Mouse (Mus musculus): ENCODE data around the gene Ulk3. TPM values are rescaled to one million over a fixed set of nuclear protein-coding genes. Genes with fewer than 3 reads are reported as not detected.

Gene Ulk3
- 12.6 and 15.1 TPM in 2 replicates for polyA plus RNA-seq (2014; fragmentation: Nextera tagmentation; extraction: Ambion mirVana)

DNA sequence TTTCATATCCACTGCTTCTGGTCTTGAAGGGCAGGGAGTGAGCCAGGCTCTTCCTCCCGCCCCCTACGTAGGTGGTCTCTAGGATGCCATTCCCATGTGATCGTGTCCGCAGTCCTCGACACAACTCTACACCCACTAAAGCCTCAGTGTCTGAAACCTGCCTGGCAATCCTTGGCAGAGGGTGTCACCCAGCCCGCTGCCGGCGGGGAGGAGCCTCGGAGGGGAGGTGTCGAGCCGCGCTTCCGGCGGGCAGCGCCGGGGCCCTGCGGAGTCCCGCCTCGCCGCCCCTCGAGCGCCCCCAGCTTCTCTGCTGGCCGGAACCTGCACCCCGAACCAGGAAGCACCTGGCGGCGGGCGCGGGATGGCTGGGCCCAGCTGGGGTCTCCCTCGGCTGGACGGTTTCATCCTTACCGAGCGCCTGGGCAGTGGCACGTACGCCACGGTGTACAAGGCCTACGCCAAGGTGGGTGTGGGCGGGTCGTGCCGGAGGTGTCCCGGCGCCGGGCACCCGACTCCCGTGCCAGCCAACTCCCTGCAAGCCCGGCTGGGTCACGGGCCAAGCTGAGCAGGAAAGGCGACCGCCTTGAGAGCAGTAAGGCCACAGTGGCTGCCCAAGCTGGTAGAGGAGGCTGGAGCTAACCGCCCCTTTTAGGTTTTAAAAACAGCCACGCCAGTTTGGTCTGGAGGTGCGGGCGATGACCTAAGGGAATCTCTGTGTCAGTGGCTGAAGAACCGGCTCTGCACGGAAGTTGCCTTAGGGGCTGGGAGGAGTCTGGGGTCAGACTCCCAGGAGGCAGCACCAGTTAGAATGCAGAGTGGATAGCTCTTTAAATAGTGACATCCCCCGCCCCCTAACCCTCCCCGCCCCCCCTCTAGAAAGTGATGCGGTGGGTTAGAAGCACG lies at the start of gene Ulk3:
TSS of gene Ulk3 (plus strand) at position 229 of the 903 bp plus-strand sequence.
- peak; percentile 89 for ATAC-seq (replicated peaks; ENCODE audit: low FRiP score)
- DNase-seq (ENCODE audit: low spot score) = peak; percentile 88
- no peaks in the 10 kb centered on the region; the same call in 1 of the 2 replicates for H3K36me3 ChIP-seq (ENCODE audit: control insufficient read depth, insufficient read depth, low read length)

DNA sequence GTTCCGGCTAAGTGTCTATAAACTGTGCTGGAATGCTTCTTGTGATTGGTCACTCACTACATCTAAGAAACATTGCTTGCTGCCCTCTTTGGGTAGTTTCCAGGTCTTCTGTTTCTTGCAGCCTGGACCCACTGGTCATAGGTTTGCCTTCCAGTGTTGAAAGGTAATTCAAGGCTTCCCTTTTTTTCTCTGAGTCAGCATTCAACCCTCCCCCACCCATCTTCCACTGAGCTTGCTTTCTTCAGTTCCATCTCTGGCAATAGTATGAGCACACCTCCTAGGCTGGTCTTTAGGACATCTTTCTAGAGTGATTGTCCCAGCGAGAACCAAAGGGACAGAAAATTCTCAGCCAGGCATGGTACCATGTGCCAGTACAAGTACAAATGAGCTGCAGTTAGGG lies 49.7 kb upstream of the Ulk3 start:
- Histone ChIP-seq H3K36me3 (ENCODE audit: control insufficient read depth, insufficient read depth, low read length) (peaks cover 10% of the 10 kb centered on the region; the same call in 1 of the 2 replicates), H3K4me1 (replicated peaks; ENCODE audit: control insufficient read depth, insufficient read depth, low read length) (peaks cover 10% of the 10 kb centered on the region), H3K9ac (ENCODE audit: low read length) (no peak overlapping the region), H3K4me2 (ENCODE audit: low read depth, low read length, severe bottlenecking) (no peak overlapping the region), H3K4me3 (ENCODE audit: low read depth, low read length) (no peak overlapping the region), H3K9me3 (ENCODE audit: control insufficient read depth, low read length) (no peaks in the 10 kb centered on the region), H3K27ac (ENCODE audit: low read depth, low read length) (no peak overlapping the region), H3K27me3 (ENCODE audit: control insufficient read depth, insufficient read depth, low read length) (no peaks in the 10 kb centered on the region)
- DNase-seq (ENCODE audit: low spot score) (no peak), ATAC-seq (replicated peaks; ENCODE audit: low FRiP score) (no peak)
- WGBS = 89% methylated on average over 2 of the region's 2 CpGs

More for the DNA sequence above, at the start of gene Ulk3:
- peak within 1 kb of the TSS; percentile 97 for H3K4me2 ChIP-seq (ENCODE audit: low read depth, low read length, severe bottlenecking)
- peak within 1 kb of the TSS; percentile 73 for H3K4me3 ChIP-seq (ENCODE audit: low read depth, low read length)
- under 1% methylated on average over 58 of the region's 58 CpGs for whole genome bisulfite sequencing
- H3K9ac ChIP-seq (ENCODE audit: low read length) = peak within 1 kb of the TSS; percentile 79
- no peaks in the 10 kb centered on the region; the same call in 1 of the 2 replicates for H3K4me1 ChIP-seq (replicated peaks; ENCODE audit: control insufficient read depth, insufficient read depth, low read length)
- no peaks in the 10 kb centered on the region for H3K9me3 ChIP-seq (ENCODE audit: control insufficient read depth, low read length)
- H3K27me3 ChIP-seq (ENCODE audit: control insufficient read depth, insufficient read depth, low read length) = no peaks in the 10 kb centered on the region
- 0 out of 2 replicates have a peak within 1 kb of the TSS, but pooled peaks have one; percentile 37 for H3K27ac ChIP-seq (ENCODE audit: low read depth, low read length)

DNA sequence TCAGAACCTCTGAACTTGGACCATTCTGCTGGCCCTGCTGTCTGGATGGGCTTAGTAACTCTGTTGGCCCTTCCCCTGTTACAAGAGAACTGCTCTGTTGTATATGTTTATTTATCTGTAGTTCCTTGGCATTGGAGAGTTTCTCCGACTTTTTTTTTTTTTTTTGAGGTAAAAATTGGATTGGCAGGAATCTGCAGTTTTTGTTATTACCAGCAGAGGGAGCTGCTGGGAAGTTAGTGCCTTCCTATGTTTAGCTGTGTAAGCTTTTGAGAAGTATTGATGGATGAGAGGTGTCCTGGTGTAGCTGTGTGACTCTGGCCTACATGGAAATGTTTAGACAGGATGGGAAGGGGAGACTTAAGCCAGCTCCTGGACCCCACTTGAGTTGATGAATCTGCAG lies 47.9 kb upstream of the Ulk3 start:
- WGBS = 10% methylated on average over 1 of the region's 1 CpGs
- H3K36me3 ChIP-seq (ENCODE audit: control insufficient read depth, insufficient read depth, low read length) = peaks cover 13% of the 10 kb centered on the region; the same call in 1 of the 2 replicates

DNA sequence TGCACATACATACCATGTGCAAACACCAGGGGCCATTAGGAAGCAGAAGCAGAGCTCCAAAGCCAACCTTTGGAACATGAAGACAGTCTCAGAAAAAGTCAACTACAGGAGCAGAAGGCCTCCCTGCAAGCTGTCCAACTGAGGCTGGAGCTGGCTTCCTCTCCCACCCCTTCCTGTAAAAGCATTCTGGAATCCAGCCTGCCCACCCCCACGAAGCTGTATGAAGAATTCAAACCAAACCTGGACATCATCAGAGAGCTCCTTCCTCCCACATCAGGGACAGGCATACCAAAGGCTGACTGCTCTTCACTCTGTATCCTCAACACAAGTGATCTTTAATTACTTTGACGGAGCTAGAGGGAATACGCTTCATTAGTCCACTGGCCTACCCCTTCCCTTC lies 45.3 kb upstream of the Ulk3 start:
- Histone ChIP-seq H3K4me3 (ENCODE audit: low read depth, low read length) (no peak overlapping the region), H3K4me2 (ENCODE audit: low read depth, low read length, severe bottlenecking) (no peak overlapping the region), H3K9ac (ENCODE audit: low read length) (no peak overlapping the region), H3K36me3 (ENCODE audit: control insufficient read depth, insufficient read depth, low read length) (peaks cover 13% of the 10 kb centered on the region; the same call in 1 of the 2 replicates), H3K27me3 (ENCODE audit: control insufficient read depth, insufficient read depth, low read length) (no peaks in the 10 kb centered on the region), H3K27ac (ENCODE audit: low read depth, low read length) (no peak overlapping the region), H3K4me1 (replicated peaks; ENCODE audit: control insufficient read depth, insufficient read depth, low read length) (peaks cover under 1% of the 10 kb centered on the region; the same call in 1 of the 2 replicates), H3K9me3 (ENCODE audit: control insufficient read depth, low read length) (no peaks in the 10 kb centered on the region)
- DNase-seq (ENCODE audit: low spot score) (no peak), ATAC-seq (replicated peaks; ENCODE audit: low FRiP score) (no peak)
- WGBS = 79% methylated on average over 3 of the region's 3 CpGs

More for the DNA sequence above, 47.9 kb upstream of the Ulk3 start:
- Histone ChIP-seq H3K27ac (ENCODE audit: low read depth, low read length) (no peak overlapping the region), H3K4me3 (ENCODE audit: low read depth, low read length) (no peak overlapping the region), H3K4me1 (replicated peaks; ENCODE audit: control insufficient read depth, insufficient read depth, low read length) (peaks cover 10% of the 10 kb centered on the region), H3K9me3 (ENCODE audit: control insufficient read depth, low read length) (no peaks in the 10 kb centered on the region), H3K4me2 (ENCODE audit: low read depth, low read length, severe bottlenecking) (no peak overlapping the region), H3K9ac (ENCODE audit: low read length) (no peak overlapping the region), H3K27me3 (ENCODE audit: control insufficient read depth, insufficient read depth, low read length) (no peaks in the 10 kb centered on the region)
- DNase-seq (ENCODE audit: low spot score) (no peak), ATAC-seq (replicated peaks; ENCODE audit: low FRiP score) (no peak)

DNA sequence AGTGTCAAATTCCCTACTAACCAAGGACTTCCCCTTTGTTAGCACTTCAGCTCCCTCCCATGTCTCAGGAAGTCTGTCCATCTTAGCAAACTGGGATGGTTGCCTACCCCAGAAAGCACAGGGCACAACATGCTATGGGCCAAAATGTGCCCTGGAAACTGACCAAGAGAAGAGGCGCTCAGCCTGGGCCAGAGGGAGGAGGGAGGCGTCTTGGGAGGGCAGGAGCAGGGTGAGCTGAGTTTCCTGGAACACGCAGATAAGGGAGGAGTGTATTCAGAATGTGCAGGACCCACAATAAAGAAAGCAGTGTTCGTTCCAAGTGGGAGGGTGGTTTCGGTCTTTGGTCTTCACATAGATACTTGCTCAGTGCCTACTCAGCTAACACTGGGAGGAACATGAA lies 42.0 kb upstream of the Ulk3 start:
- Histone ChIP-seq H3K27ac (ENCODE audit: low read depth, low read length) (no peak overlapping the region), H3K9me3 (ENCODE audit: control insufficient read depth, low read length) (no peaks in the 10 kb centered on the region), H3K4me3 (ENCODE audit: low read depth, low read length) (no peak overlapping the region), H3K4me1 (replicated peaks; ENCODE audit: control insufficient read depth, insufficient read depth, low read length) (peaks cover 6% of the 10 kb centered on the region; the same call in 1 of the 2 replicates), H3K9ac (ENCODE audit: low read length) (no peak overlapping the region), H3K27me3 (ENCODE audit: control insufficient read depth, insufficient read depth, low read length) (no peaks in the 10 kb centered on the region), H3K4me2 (ENCODE audit: low read depth, low read length, severe bottlenecking) (no peak overlapping the region), H3K36me3 (ENCODE audit: control insufficient read depth, insufficient read depth, low read length) (peaks cover 13% of the 10 kb centered on the region; the same call in 1 of the 2 replicates)
- DNase-seq (ENCODE audit: low spot score) (no peak), ATAC-seq (replicated peaks; ENCODE audit: low FRiP score) (no peak)
- 88% methylated on average over 5 of the region's 5 CpGs for WGBS

DNA sequence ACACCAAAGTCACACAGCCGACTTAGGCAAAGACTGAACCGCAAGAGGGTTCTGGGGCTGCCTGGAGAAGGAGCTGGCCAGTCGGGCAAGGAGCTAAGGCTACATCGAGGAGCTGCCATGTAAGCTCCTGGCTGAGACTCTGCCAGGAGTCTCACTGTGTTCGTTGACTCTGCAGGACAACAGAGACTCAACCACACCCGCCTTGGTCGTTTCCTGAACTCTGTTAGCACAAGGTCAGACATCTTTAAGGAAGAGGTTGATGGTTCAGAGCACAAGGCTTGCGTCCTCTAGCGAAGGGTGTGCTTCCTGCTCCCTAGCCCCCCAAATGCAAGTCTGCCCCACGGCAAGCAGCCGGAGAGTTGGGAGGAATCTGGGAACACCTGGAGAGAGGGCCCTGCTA lies 41.4 kb upstream of the Ulk3 start:
- peaks cover 13% of the 10 kb centered on the region; the same call in 1 of the 2 replicates for H3K36me3 ChIP-seq (ENCODE audit: control insufficient read depth, insufficient read depth, low read length)

DNA sequence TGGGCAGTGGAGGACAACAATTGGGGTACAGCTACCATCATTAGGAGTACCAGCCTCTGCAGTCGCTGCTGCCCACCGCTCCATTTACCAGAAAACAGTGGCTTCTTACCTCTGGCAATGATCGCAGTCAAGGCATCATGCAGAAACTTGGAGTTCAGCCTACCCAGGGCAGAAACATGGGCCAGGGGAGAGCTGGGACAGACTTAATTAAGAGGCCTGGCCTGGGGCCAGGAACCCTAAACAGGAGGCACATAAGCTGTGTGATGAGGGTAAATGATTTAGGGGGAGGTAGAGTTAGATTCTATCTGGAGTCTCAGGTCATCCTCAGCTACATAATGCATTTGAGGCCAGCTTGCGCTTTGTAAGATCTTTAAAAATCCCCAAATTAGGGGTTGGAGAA lies 40.1 kb upstream of the Ulk3 start:
- H3K9ac ChIP-seq (ENCODE audit: low read length) = no peak overlapping the region
- ATAC-seq (replicated peaks; ENCODE audit: low FRiP score) = no peak

More for the DNA sequence above, 41.4 kb upstream of the Ulk3 start:
- Histone ChIP-seq H3K4me3 (ENCODE audit: low read depth, low read length) (no peak overlapping the region), H3K9ac (ENCODE audit: low read length) (no peak overlapping the region), H3K4me1 (replicated peaks; ENCODE audit: control insufficient read depth, insufficient read depth, low read length) (peaks cover 6% of the 10 kb centered on the region; the same call in 1 of the 2 replicates), H3K27ac (ENCODE audit: low read depth, low read length) (no peak overlapping the region), H3K9me3 (ENCODE audit: control insufficient read depth, low read length) (no peaks in the 10 kb centered on the region), H3K4me2 (ENCODE audit: low read depth, low read length, severe bottlenecking) (no peak overlapping the region), H3K27me3 (ENCODE audit: control insufficient read depth, insufficient read depth, low read length) (no peaks in the 10 kb centered on the region)
- DNase-seq (ENCODE audit: low spot score) (no peak), ATAC-seq (replicated peaks; ENCODE audit: low FRiP score) (no peak)
- WGBS = 93% methylated on average over 11 of the region's 11 CpGs

DNA sequence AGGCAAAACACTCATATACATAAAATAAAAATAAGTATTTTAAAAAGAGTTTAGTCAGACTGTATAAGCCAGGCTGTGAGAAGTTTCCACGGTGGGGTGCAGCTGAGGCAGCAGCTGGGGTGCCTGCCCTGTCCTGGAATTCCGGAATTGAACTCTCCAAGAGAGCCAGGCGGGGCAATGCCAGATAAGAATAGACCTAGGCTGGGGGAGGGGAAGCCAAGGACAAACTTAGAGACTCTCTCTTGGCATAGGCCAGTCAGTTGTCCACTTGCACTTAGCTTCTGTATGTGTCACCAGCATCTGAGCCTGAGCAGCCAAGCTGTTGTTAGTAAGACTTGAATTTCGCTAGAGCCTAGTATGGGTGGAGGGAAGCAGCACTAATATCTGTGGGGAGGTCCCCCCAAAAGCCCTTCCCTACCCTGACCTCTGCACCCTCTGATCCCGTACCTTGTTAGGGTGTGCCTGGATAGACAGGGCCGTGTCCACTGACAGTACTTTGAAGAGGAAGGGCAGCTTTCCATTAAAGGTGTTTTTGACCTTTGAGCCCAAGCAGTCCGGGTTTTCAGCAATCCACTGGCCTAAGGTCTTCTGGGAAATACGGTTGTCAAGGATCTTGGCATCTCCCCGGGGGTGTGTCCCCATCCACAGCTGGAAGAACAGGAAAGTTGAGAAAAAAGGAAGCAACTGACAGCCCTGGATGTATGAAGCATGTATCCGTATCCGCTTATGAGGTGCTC lies 39.0 kb upstream of the Ulk3 start:
- ATAC-seq (replicated peaks; ENCODE audit: low FRiP score) (no peak), DNase-seq (ENCODE audit: low spot score) (no peak)
- Histone ChIP-seq H3K27ac (ENCODE audit: low read depth, low read length) (no peak overlapping the region), H3K4me3 (ENCODE audit: low read depth, low read length) (no peak overlapping the region), H3K9ac (ENCODE audit: low read length) (no peak overlapping the region), H3K36me3 (ENCODE audit: control insufficient read depth, insufficient read depth, low read length) (peaks cover 1% of the 10 kb centered on the region; the same call in 1 of the 2 replicates), H3K9me3 (ENCODE audit: control insufficient read depth, low read length) (no peaks in the 10 kb centered on the region), H3K27me3 (ENCODE audit: control insufficient read depth, insufficient read depth, low read length) (no peaks in the 10 kb centered on the region), H3K4me1 (replicated peaks; ENCODE audit: control insufficient read depth, insufficient read depth, low read length) (peaks cover 6% of the 10 kb centered on the region; the same call in 1 of the 2 replicates), H3K4me2 (ENCODE audit: low read depth, low read length, severe bottlenecking) (no peak overlapping the region)
- WGBS = 86% methylated on average over 11 of the region's 11 CpGs

More for the DNA sequence above, 40.1 kb upstream of the Ulk3 start:
- WGBS = 97% methylated on average over 4 of the region's 4 CpGs
- no peak for DNase-seq (ENCODE audit: low spot score)
- Histone ChIP-seq H3K36me3 (ENCODE audit: control insufficient read depth, insufficient read depth, low read length) (peaks cover 6% of the 10 kb centered on the region; the same call in 1 of the 2 replicates), H3K4me2 (ENCODE audit: low read depth, low read length, severe bottlenecking) (no peak overlapping the region), H3K9me3 (ENCODE audit: control insufficient read depth, low read length) (no peaks in the 10 kb centered on the region), H3K4me1 (replicated peaks; ENCODE audit: control insufficient read depth, insufficient read depth, low read length) (peaks cover 6% of the 10 kb centered on the region; the same call in 1 of the 2 replicates), H3K27ac (ENCODE audit: low read depth, low read length) (no peak overlapping the region), H3K27me3 (ENCODE audit: control insufficient read depth, insufficient read depth, low read length) (no peaks in the 10 kb centered on the region), H3K4me3 (ENCODE audit: low read depth, low read length) (no peak overlapping the region)

All from forebrain, embryonic 11.5 days (tissue).